Mouse (Mus musculus) c-Kit-negative CD71-positive TER-119-positive erythroid progenitor cells, embryonic 14.5 days (primary cell): ENCODE measurements around the gene Pheta2.
"Not testable (repeated sequence)": the region's sequence is repeated elsewhere in the genome, so short reads cannot be mapped to it uniquely, and the experiment has no call there.

Source experiments
- DNase-seq: peaks from one replicate; pipeline ENCODE4 v3.0.0-alpha.2; 2013; ENCODE audit warnings: low read depth, low spot score

The Pheta2 gene

GRCm38 (mm10) chr15:82368851-82369250 lies 30.1 kb downstream of the Pheta2 start:
- DNase-seq = no peak

DNA sequence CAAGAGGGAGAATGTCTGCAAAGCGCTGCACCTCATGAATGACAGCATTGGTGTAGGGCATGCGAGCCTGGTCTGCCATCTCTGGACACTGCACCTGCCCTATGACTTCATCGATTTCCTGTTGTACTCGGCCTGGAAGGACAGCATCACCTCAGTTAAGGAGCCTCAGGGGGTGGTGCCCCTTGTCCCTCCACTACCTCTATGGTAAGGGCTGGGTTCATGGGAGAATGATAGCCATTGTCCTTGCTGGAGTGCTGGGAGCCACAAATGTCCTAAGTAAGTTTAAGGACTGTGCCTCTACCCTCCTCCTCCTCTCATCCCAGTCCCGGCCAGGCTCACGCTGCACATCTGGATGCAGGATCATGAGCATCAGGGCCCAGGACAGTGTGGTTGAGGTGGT lies 33.7 kb downstream of the Pheta2 start:
- no peak for DNase-seq

DNA sequence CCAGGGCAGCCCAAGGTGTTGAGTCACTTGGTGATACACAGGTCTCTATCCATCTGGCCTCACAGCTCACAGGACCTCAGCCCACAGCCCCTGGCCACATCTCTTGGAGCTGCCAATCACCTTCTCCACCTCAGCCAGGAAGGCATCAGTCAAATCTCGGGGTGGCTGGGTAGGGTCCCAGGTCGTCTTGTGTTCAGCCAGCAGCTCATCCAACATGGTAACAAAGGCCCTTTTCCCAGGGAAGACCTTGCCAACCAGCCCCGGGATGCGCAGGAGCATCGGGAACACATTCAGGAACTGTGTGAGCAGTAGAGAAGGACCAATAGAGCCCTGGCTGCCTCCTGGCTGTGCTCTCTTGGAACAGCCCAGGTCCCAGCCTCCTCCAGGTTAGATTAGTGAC lies 34.2 kb downstream of the Pheta2 start:
- DNase-seq = no peak

GRCm38 (mm10) chr15:82374437-82374836 lies 35.7 kb downstream of the Pheta2 start:
- no peak for DNase-seq

GRCm38 (mm10) chr15:82375855-82376254 lies 37.1 kb downstream of the Pheta2 start:
- no peak for DNase-seq

DNA sequence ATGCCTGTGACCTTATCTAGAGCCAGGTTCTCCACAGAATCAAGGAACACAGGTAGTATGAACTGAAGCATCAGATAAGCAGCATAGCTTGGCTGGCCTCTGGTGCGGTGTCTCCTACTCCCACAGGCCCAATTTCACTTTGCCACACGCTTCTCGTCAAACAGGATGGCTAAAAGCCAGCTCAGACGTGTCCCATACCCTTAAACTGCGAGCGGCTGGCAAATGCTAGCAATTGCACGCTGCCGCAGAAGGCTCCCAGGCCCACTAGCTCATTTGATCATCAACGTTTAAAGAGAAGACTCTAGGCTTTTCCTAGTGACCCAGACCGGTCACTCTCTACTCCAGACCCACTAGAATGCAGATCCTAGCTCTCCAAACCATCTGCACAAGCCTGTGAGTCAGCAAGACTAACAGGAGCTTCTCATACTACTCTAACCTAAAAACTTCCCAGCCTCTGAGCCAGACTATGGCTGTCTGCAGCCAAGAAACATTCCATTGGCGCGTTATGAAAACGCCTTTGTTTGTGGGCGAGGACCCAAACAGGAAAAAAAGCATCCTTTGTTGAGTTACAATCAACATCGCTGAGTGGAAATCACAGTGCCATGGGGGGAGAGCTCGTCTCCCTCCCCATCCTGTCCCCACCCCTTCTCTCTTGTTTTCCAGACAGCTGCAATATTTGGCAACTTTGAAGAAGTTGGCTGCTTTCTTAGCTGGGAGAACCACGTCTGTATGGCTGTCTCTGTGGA lies 37.8 kb downstream of the Pheta2 start:
- no peak for DNase-seq

- DNase-seq = no peak
Measured at GRCm38 (mm10) chr15:82377701-82378100, 39.0 kb downstream of the Pheta2 start.

DNA sequence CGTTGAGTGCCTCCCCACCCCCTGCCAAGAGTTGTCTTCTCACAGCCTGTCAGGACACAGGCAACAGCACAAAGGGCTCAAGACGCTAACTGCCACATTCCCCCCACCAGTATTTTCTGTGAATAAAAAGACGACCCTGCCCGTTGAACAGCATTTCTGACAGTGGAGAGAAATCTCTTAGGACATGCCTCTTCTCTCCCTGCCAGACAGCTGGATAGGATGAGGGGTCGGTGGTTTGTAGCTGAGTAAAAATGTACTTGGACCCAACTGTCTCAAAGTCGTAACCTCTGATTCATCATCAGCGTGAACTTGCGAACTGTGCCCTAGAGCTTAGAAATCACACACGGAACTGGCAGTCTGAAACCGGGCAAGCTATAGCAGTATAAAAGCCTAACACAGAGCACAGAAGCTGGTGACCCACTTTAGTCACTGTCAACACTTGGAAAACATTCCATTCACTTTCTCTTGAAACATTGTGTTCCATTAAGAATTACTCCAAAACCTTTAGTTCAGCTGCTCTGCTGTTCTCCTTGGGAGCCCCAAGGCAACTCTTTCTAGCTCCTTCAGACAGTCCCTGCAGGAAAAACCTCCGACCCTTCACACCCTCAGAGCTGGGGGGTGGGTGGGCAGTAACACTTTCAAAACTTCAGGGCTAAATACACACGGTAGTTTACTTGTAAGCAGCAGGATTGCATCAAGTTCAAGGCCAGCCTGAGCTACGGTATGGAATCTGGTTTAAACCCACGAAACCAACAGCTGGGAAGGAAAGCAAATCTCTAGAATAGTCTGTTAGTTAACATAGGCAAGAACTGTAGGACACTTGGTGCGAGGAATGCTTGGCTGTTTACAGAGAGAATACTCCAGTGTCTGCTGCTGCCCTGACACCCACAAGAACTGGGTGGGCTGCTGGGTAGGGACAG lies 39.8 kb downstream of the Pheta2 start:
- no peak for DNase-seq

- DNase-seq = no peak
Measured at GRCm38 (mm10) chr15:82379511-82379870, 40.7 kb downstream of the Pheta2 start.

- no peak for DNase-seq
Measured at GRCm38 (mm10) chr15:82379871-82380713, 41.4 kb downstream of the Pheta2 start, which contains the start of gene Cyp2d22. Gene Cyp2d22, minus strand, starts transcription at chr15:82380260.

- DNase-seq = no peak
Measured at GRCm38 (mm10) chr15:82380714-82381062, 41.9 kb downstream of the Pheta2 start.

DNA sequence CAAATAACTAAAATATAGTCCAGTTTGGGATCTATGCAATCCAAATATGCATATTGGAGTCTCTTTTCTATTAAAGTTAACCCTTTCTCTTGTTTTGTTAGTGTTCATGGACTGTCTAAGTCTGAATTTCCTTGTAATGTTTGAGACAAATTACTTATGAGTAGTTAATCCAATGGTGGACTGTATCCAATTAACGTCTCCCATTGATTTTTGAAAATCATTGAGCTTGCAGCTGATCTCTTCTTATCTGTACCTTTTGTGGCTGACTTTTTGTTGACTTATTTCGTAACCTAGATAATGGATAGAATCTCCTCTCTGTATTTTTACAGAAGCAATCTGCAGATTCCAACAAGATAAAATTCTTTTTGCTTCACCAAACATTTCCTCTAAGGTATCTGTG lies 43.7 kb downstream of the Pheta2 start:
- DNase-seq = no peak

DNA sequence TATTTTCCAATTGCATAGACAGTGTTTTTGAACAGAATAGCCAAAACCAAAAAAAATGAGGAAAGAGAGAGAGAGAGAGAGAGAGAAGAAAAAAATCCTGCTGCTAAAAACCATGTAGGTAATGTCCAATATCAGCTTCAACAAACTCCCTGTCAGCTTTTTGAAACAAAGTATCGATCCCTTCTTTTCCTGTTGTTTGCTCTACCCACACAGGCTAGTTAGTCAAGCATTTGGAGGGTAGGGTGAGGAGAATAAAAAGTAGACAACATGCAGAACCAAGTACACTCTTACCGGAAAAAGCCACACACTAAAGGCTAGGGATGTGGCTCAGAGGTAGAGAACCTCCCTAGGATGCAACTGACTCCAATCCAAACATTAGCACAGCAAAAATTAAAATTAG lies 47.0 kb downstream of the Pheta2 start:
- DNase-seq = no peak

- not testable (repeated sequence) for DNase-seq
Measured at GRCm38 (mm10) chr15:82389916-82390315, 51.2 kb downstream of the Pheta2 start.

DNA sequence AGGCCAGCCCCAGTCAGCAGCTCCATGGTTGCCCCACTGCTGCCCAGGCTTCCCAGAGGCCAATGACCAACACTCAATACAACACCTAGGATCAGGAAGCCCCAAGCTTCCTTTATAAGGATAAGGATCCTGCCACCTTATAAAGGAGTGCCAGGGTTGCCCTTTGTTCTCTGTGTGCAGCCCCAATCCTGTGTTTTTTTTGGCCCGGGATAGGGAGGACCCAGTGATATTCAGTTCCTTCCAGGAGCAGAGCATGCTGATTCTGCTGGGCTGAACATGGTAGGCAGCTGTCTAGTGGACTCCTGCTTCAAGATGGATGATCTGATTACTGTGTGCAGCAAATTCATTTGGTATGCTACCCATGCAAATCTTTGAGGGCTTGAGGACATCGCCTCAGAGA lies 55.2 kb downstream of the Pheta2 start, which contains the start of gene Cyp2d11:
Gene Cyp2d11, minus strand, starts transcription at position 101 of the 400 bp plus-strand sequence.
- DNase-seq = not testable (repeated sequence)
